Mouse (Mus musculus) testis, adult 2 months (tissue): ENCODE results near the gene Gpc4. TPM values are rescaled to one million over a fixed set of nuclear protein-coding genes. Genes with fewer than 3 reads are reported as not detected.

Source experiments
- H3K27ac ChIP-seq: fragments of 200-500 bp; 2 replicates; pipeline ENCODE4 v1.5.1; 2012; ENCODE audit warnings: low read depth, low read length; ENCODE audit not compliant: control insufficient read depth, insufficient read depth
- H3K27me3 ChIP-seq: fragments of 200-500 bp; 2 replicates; pipeline ENCODE4 v1.6.1; 2012; ENCODE audit warnings: mild to moderate bottlenecking, low read length, moderate library complexity; ENCODE audit not compliant: control insufficient read depth, insufficient read depth
- H3K36me3 ChIP-seq: fragments of 200-500 bp; 2 replicates; pipeline ENCODE4 v1.6.1; 2012; ENCODE audit warnings: mild to moderate bottlenecking, low read length; ENCODE audit not compliant: control insufficient read depth, insufficient read depth
- H3K4me1 ChIP-seq: fragments of 200-500 bp; 2 replicates; pipeline ENCODE4 v1.6.1; 2012; ENCODE audit warnings: low read length; ENCODE audit not compliant: control insufficient read depth, insufficient read depth
- H3K4me3 ChIP-seq: fragments of 200-500 bp; 2 replicates; pipeline ENCODE4 v1.5.1; 2012; ENCODE audit warnings: low read depth, mild to moderate bottlenecking, low read length, moderate library complexity, mixed read lengths; ENCODE audit not compliant: control insufficient read depth
- CTCF ChIP-seq: fragments of 200-500 bp; IDR thresholded peaks from 2 replicates; pipeline ENCODE4 v1.5.1; 2012; ENCODE audit warnings: low read depth, mild to moderate bottlenecking, inconsistent platforms, low read length, moderate library complexity; ENCODE audit not compliant: control insufficient read depth, insufficient read depth, insufficient replicate concordance
- POLR2A ChIP-seq: fragments of 200-500 bp; IDR thresholded peaks from 2 replicates; pipeline ENCODE4 v1.6.1; 2012; ENCODE audit warnings: low read depth, mild to moderate bottlenecking, inconsistent platforms, low read length, moderate library complexity; ENCODE audit not compliant: control insufficient read depth
- polyA plus RNA-seq: library from polyadenylated mRNA; depleted of rRNA; stranded (reverse); fragments of >200 nt; gene quantifications from 2 replicates; pipeline ENCODE4 v1.2.3, GENCODE M21; 2012

Gpc4 gene
- polyA plus RNA-seq, 1 experiment, result 12.2 TPM

DNA sequence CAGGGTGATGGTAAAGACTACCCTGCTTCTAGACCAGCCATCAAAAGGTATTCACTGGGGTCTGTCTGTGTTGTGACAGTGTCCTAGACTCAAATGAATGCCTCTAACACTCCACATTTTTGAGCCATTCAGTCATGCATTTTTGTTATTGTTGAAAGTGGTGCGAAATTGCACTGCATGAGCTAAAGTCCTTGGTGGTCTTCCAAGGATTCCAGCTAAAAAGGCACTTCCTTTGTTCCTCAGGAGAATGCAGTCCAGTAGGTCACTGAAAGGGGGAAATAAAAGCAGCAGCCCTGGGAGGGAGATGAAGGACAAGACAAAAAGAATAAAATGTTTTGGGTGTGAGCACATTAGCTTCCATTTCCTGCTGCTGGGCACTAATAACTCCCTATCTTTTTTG is 2.8 kb downstream of the Gpc4 start:
- Histone ChIP-seq H3K4me3 (no peak overlapping the region), H3K27ac (no peak overlapping the region), H3K27me3 (no peaks in the 10 kb centered on the region), H3K36me3 (no peaks in the 10 kb centered on the region), H3K4me1 (peaks cover 4% of the 10 kb centered on the region)
- TF ChIP-seq POLR2A (no peak), CTCF (no peak)

DNA sequence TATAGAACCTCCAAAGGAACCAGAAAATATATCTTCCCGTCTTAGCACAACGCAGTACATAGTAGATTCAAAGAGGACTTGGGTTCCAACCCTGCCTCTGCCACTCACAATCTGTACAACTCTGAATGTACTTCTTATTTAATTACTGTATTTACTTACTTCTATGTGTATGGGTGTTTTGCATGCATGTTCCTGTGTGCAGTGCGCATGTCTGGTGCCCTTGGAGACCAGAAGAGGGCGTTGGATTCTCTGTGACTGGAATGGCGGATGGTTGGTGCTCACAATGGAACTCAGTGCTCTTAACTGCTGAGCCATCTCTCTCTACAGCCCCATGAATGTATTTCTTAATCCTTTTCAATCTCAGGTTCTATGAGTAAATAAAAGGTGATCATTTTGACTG is 5.4 kb downstream of the Gpc4 start:
- no peak overlapping the region for H3K4me3 ChIP-seq
- TF ChIP-seq POLR2A (no peak), CTCF (no peak)

DNA sequence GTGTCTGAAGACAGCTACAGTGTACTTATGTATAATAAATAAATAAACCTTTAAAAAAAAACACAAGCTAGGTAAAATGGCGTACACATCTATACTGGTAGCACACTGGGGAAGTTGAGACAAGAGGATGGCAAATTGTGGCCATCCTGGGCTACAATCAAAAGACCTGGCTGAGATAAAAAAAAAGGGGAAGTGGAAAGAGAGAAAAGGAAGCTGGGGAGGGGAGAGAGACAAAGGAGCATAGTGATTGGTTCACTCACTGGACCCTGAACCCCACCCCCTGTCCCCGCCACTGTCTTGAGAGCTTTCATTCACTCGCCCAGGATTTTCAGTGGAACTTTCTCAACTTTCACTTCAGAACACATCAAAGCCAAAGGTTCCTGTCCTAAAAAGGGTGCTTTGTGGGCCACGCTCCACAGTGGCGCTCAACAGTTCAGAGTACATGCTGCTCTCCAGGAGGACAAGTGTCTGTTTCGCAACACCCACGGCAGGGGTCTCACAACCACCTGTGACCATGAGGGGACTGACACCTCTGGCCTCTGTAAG is 9.6 kb downstream of the Gpc4 start:
- Histone ChIP-seq H3K36me3 (no peaks in the 10 kb centered on the region), H3K4me1 (no peaks in the 10 kb centered on the region; the same call in 1 of the 2 replicates), H3K27me3 (no peaks in the 10 kb centered on the region), H3K4me3 (no peak overlapping the region), H3K27ac (no peak overlapping the region)
- TF ChIP-seq POLR2A (no peak), CTCF (no peak)

More for the DNA sequence above, 5.4 kb downstream of the Gpc4 start:
- Histone ChIP-seq H3K36me3 (no peaks in the 10 kb centered on the region), H3K27ac (no peak overlapping the region), H3K27me3 (no peaks in the 10 kb centered on the region), H3K4me1 (no peaks in the 10 kb centered on the region; the same call in 1 of the 2 replicates)

DNA sequence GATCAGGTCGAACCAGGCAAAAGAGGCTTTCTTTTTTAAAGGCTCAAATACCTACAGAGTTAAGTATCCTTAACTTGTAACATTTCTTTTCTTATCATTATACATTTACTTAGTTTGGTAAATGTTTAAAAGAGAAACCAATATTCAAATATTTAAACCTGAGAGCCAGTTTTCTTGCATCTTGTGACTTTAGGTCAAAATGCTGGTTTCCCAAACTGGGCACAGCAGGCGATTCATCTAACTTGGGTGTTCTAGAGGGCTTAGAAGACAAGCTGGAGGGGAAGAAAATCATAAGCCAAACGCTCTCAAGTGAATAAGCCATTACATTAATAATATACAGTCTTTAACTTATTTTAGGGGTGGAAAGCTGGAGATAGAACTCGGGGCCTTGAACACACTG is 10.2 kb downstream of the Gpc4 start:
- TF ChIP-seq CTCF, result no peak
- no peak for TF ChIP-seq POLR2A
- H3K27me3 ChIP-seq, result no peaks in the 10 kb centered on the region

DNA sequence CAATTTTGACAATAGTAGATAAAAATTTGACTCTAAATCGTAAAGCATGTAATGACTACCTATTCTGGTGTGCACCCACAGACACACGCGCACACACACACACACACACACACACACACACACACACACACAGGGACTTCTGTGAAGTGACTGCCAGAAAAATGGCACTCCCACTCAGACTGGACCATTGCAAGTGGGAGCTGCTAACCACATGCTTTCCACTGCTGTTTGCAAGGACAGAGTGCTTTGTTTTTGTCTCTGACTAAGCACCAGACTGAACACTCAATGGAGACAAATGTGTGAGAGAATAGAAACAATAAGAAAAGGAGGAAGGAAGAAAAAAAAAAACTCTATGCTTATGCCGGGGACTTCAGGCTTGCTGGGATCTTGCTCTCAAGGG is 11.6 kb downstream of the Gpc4 start:
- Histone ChIP-seq H3K4me1 (no peaks in the 10 kb centered on the region; the same call in 1 of the 2 replicates), H3K27me3 (no peaks in the 10 kb centered on the region), H3K36me3 (no peaks in the 10 kb centered on the region), H3K4me3 (no peak overlapping the region), H3K27ac (no peak overlapping the region)
- no peak for TF ChIP-seq CTCF
- TF ChIP-seq POLR2A, result no peak

More for the DNA sequence above, 10.2 kb downstream of the Gpc4 start:
- Histone ChIP-seq H3K4me3 (no peak overlapping the region), H3K27ac (no peak overlapping the region), H3K4me1 (no peaks in the 10 kb centered on the region; the same call in 1 of the 2 replicates), H3K36me3 (no peaks in the 10 kb centered on the region)

DNA sequence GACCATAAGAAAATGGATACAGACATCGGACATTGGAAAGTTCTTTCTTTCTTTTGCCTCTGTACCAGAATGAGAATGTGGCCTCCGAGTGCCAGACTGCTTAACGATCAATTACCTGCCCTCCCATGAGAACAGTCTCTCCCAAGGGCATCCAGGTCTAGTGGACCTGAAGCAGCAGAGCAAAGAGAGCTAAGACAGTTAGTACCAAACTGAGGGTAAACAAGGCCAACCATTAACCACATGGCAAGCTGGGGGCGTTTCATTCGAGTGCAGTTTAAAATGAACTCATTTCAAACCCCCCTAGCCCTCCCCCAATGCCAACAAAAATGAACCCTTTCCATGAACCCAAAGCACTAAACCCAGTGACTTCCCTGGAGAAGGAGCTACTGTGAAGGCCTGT is 12.1 kb downstream of the Gpc4 start:
- Histone ChIP-seq H3K27ac (0 out of 2 replicates have a peak overlapping the region, but pooled peaks have one; percentile 21), H3K36me3 (no peaks in the 10 kb centered on the region), H3K4me1 (no peaks in the 10 kb centered on the region; the same call in 1 of the 2 replicates), H3K27me3 (no peaks in the 10 kb centered on the region), H3K4me3 (no peak overlapping the region)
- TF ChIP-seq CTCF (no peak), POLR2A (no peak)

DNA sequence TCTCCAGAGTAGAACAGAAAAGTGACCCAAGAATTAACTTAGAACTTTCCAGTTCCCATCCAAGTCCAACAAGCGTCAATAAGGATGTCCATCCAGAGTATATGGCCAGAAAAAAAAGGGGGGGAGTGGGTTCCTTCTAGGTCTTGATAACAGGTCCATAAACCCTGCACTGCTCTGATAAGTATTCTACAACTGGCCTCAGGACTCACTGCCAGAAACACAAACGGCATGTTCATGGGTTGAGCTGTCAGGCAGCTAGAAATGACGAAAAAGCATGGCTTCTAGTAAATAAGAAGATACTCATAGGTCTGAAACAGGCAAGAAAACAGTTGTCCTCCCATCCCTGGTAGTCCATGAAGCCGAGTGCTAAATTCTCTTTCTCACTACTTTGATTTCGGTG is 13.5 kb downstream of the Gpc4 start:
- H3K27ac ChIP-seq, result no peak overlapping the region
- no peaks in the 10 kb centered on the region for H3K36me3 ChIP-seq
- H3K4me1 ChIP-seq, result no peaks in the 10 kb centered on the region; the same call in 1 of the 2 replicates
- no peak for TF ChIP-seq POLR2A
- no peak for TF ChIP-seq CTCF
- H3K27me3 ChIP-seq, result no peaks in the 10 kb centered on the region
- H3K4me3 ChIP-seq, result no peak overlapping the region
